Comparison of ENCODE assay signal across 16 mouse cellular contexts in the genomic region with DNA sequence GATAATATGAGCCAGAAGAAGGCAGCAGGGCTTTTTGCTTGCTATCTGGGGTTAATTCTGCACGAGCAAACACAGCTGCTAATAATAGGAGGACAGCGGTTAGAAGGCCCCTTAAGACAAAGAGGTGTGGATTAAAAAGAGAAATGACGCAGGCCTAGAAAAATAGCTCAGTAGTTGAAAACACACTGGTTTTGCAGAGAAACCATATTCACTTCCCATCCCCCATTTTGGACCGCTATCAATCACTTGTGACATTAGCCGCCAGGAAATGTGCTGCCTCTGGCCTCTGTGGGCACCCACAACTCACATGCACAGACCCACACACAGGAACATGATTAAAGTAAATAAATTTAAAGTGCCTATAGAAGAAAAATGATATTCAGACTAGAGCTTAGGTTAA.
DNase-seq lines count a peak whose midpoint lies in the region; ATAC-seq lines count a peak whose summit lies in the region.
"Had no signal": no experiment of that assay in that cellular context is flagged by ENCODE, and none has a peak within 500 bp of the region (broad histone marks: within the 10 kb centered on the region; RNA-seq: fewer than 3 reads in every experiment).

No protein-coding gene starts in this region.

- no peaks in the 10 kb centered on the region for H3K36me3 ChIP-seq in limb, embryonic 11.5 days (ENCODE audit: control insufficient read depth, insufficient read depth, low read length)
- no peaks in the 10 kb centered on the region for H3K36me3 ChIP-seq in limb, embryonic 10.5 days
- H3K36me3 ChIP-seq: embryonic facial prominence, embryonic 15.5 days; limb, embryonic 13.5 days had no signal

- H3K4me1 ChIP-seq in limb, embryonic 11.5 days (ENCODE audit: control insufficient read depth, insufficient read depth, low read length), result no peaks in the 10 kb centered on the region
- H3K4me1 ChIP-seq in limb, embryonic 10.5 days, result no peaks in the 10 kb centered on the region
- H3K4me1 ChIP-seq: embryonic facial prominence, embryonic 15.5 days; limb, embryonic 13.5 days had no signal

- WGBS in limb, embryonic 11.5 days, result 66% methylated on average over 5 of the region's 5 CpGs
- 70% methylated on average over 5 of the region's 5 CpGs for WGBS in limb, embryonic 10.5 days

- H3K27me3 ChIP-seq in limb, embryonic 11.5 days (ENCODE audit: control insufficient read depth, insufficient read depth, low read length), result no peaks in the 10 kb centered on the region
- no peaks in the 10 kb centered on the region for H3K27me3 ChIP-seq in limb, embryonic 10.5 days (ENCODE audit: low read depth, poor library complexity, severe bottlenecking)
- H3K27me3 ChIP-seq: embryonic facial prominence, embryonic 15.5 days; limb, embryonic 13.5 days had no signal

- intact Hi-C loops in left cerebral cortex, postnatal 14 days (cut with DNase I), result no loop called here

- no peak overlapping the region for H3K27ac ChIP-seq in limb, embryonic 11.5 days (replicated peaks; ENCODE audit: low read depth, low read length)
- no peak overlapping the region for H3K27ac ChIP-seq in limb, embryonic 10.5 days
- H3K27ac ChIP-seq: embryonic facial prominence, embryonic 15.5 days; kidney, postnatal 0 days; limb, embryonic 13.5 days; stomach, postnatal 0 days had no signal

- H3K4me3 ChIP-seq in limb, embryonic 11.5 days (ENCODE audit: low read depth, low read length), result no peak overlapping the region
- no peak overlapping the region for H3K4me3 ChIP-seq in limb, embryonic 10.5 days
- H3K4me3 ChIP-seq: embryonic facial prominence, embryonic 15.5 days; limb, embryonic 13.5 days had no signal

- ATAC-seq in limb, embryonic 11.5 days (ENCODE audit: insufficient number of reproducible peaks, low FRiP score, low TSS enrichment, low read depth), result no peak
- ATAC-seq in CD4-positive, CD25-positive, alpha-beta regulatory T cell, adult 4 months, result peak; percentile 58
- ATAC-seq in common myeloid progenitor, adult 5-6 weeks (replicated peaks; ENCODE audit: low read depth, poor library complexity, severe bottlenecking), result peak; percentile 84
- peak; percentile 75 for ATAC-seq in megakaryocyte progenitor cell, adult 5-6 weeks (replicated peaks; ENCODE audit: poor library complexity)
- ATAC-seq: forebrain, embryonic 14.5 days; midbrain, embryonic 16.5 days had no signal

- peak; percentile 22 for DNase-seq in limb, embryonic 11.5 days (ENCODE audit: low spot score)
- DNase-seq in limb, embryonic 10.5 days (ENCODE audit: low spot score), result no peak
- DNase-seq in left cerebral cortex, postnatal 14 days (ENCODE audit: low spot score in 2 of 2), result no peak
- DNase-seq in urinary bladder, postnatal 25 days (ENCODE audit: low spot score), result no peak
- DNase-seq: cerebellum, adult 2 months; lung, adult 2 months; right cerebral cortex, postnatal 4 days had no signal

- no peaks in the 10 kb centered on the region for H3K9me3 ChIP-seq in limb, embryonic 11.5 days (ENCODE audit: control insufficient read depth, low read length)
- H3K9me3 ChIP-seq in limb, embryonic 10.5 days (replicated peaks), result no peaks in the 10 kb centered on the region
- H3K9me3 ChIP-seq: embryonic facial prominence, embryonic 15.5 days; limb, embryonic 13.5 days had no signal

- no peak overlapping the region for H3K9ac ChIP-seq in limb, embryonic 11.5 days (ENCODE audit: low read length)
- H3K9ac ChIP-seq: embryonic facial prominence, embryonic 15.5 days; limb, embryonic 13.5 days had no signal

- no peak overlapping the region for H3K4me2 ChIP-seq in limb, embryonic 11.5 days (ENCODE audit: low read depth, severe bottlenecking)
- H3K4me2 ChIP-seq: embryonic facial prominence, embryonic 15.5 days; limb, embryonic 13.5 days had no signal
